Mouse (Mus musculus): ENCODE data around the gene Vmn1r209. TPM values are rescaled to one million over a fixed set of nuclear protein-coding genes. Genes with fewer than 3 reads are reported as not detected.
"Not testable (repeated sequence)": the region's sequence is repeated elsewhere in the genome, so short reads cannot be mapped to it uniquely, and the experiment has no call there.

The Vmn1r209 gene
- not detected in 2 replicates for polyA plus RNA-seq (2015; fragmentation: Nextera tagmentation; extraction: Ambion mirVana)

DNA sequence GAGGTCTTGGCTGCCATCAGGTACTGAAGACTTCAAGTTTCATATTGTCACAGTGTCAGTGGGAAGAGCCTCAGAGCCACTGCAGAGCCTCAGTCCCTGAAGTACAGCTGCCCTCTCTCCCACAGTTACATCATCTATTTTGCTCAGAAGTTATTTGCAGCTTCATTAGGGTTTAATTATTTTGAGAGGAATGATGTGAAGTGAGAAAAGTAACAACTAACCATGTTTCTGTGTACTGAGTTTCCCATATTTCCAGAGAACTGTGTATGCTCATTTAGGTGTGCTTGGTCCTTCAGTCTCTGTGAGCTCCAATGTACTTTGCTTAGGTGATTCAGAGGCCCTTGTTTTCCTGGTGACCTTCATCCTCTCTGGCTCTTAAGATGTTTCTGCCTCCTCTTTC lies at the start of gene Vmn1r209:
Gene Vmn1r209, minus strand, starts transcription at position 101 of the 400 bp plus-strand sequence.
- not testable (repeated sequence) for H3K27me3 ChIP-seq; H3K9ac ChIP-seq (replicated peaks); H3K4me1 ChIP-seq; H3K4me2 ChIP-seq (replicated peaks); H3K9me3 ChIP-seq; H3K4me3 ChIP-seq; H3K36me3 ChIP-seq; H3K27ac ChIP-seq (replicated peaks); ATAC-seq (replicated peaks)

- Histone ChIP-seq H3K9me3 (no peaks in the 10 kb centered on the region), H3K4me3 (no peak within 1 kb of the TSS), H3K36me3 (no peaks in the 10 kb centered on the region), H3K4me1 (no peaks in the 10 kb centered on the region), H3K27me3 (no peaks in the 10 kb centered on the region), H3K4me2 (replicated peaks) (no peak within 1 kb of the TSS), H3K9ac (replicated peaks) (no peak within 1 kb of the TSS), H3K27ac (replicated peaks) (no peak within 1 kb of the TSS)
- no peak for ATAC-seq (replicated peaks)
- WGBS: 97% methylated on average over 1 of the region's 1 CpGs
These were observed 48.0 kb upstream of the Vmn1r209 start, which contains the start of gene Vmn1r211 for GRCm38 (mm10) chr13:22857461-22857860. TSS of gene Vmn1r211 (minus strand) at chr13:22857561.

DNA sequence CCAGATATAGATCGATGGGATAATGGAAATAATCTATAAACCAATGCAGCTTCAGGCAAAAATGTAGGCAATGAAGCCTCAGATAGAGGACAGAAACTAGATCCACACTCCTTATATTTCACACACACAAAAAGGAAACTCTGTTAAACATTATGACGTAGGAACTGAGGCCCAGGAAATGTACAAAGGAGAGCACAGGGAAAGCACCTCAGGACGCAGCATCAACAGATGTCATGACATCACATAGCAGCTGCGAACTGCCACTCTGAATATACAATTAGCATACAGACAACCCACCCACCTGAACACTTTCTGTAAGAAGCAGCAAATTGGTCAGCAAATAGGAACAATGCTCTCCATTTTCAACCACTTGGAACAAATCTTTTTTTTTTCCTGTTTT lies 45.3 kb upstream of the Vmn1r209 start:
- no peaks in the 10 kb centered on the region for H3K36me3 ChIP-seq
- no peak overlapping the region for H3K4me3 ChIP-seq
- H3K9ac ChIP-seq (replicated peaks): no peak overlapping the region
- no peaks in the 10 kb centered on the region for H3K4me1 ChIP-seq
- H3K27me3 ChIP-seq: no peaks in the 10 kb centered on the region
- no peaks in the 10 kb centered on the region for H3K9me3 ChIP-seq
- no peak overlapping the region for H3K4me2 ChIP-seq (replicated peaks)
- no peak overlapping the region for H3K27ac ChIP-seq (replicated peaks)
- whole genome bisulfite sequencing: 58% methylated on average over 4 of the region's 4 CpGs
- no peak for ATAC-seq (replicated peaks)

DNA sequence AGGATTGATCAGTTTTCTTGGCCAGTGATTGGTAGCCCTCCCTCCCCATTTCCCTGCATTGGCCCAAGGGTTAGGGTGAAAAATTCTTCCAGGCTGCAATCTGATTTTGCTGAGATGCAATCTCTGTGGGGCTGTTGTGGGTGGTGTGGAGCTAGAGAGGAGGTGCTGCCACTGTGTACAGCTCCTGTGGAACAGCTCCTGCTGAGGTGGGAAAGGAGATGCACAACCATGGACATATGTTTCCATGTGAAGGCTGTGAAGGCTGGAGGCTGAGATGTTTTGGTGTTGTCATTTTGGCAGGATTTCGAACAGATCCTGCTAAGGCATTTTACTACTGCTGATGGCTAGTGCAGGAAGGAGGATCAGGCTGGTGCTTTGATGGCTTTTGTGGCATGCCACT lies 37.3 kb upstream of the Vmn1r209 start:
- no peaks in the 10 kb centered on the region for H3K36me3 ChIP-seq
- no peak for ATAC-seq (replicated peaks)
- 74% methylated on average over 1 of the region's 1 CpGs for WGBS
- no peak overlapping the region for H3K4me3 ChIP-seq
- no peaks in the 10 kb centered on the region for H3K27me3 ChIP-seq
- H3K27ac ChIP-seq (replicated peaks): no peak overlapping the region
- no peaks in the 10 kb centered on the region for H3K9me3 ChIP-seq
- no peaks in the 10 kb centered on the region for H3K4me1 ChIP-seq
- H3K4me2 ChIP-seq (replicated peaks): no peak overlapping the region
- H3K9ac ChIP-seq (replicated peaks): no peak overlapping the region

DNA sequence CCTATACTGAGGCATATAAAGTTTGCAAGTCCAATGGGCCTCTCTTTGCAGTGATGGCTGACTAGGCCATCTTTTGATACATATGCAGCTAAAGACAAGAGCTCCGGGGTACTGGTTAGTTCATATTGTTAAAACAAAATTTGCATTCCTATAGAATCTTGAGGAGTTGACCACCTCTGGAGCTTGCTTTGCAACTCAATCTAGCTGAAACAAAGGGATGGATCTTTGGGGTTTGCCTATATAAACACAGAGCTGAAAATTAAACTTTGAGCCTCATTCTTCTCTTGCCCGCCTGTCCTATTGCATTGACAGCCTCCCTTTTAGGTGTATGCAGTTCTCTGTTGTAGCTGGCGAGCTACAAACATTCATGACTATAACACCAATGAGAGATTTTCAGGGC lies 34.8 kb upstream of the Vmn1r209 start:
- not testable (repeated sequence) for ATAC-seq (replicated peaks); H3K4me2 ChIP-seq (replicated peaks); H3K27me3 ChIP-seq; H3K4me1 ChIP-seq; H3K36me3 ChIP-seq; H3K9me3 ChIP-seq; H3K4me3 ChIP-seq; H3K27ac ChIP-seq (replicated peaks); H3K9ac ChIP-seq (replicated peaks)
- WGBS: 43% methylated on average over 3 of the region's 3 CpGs

- Histone ChIP-seq H3K27me3 (no peaks in the 10 kb centered on the region), H3K4me1 (no peaks in the 10 kb centered on the region), H3K9me3 (no peaks in the 10 kb centered on the region), H3K4me3 (no peak within 1 kb of the TSS), H3K36me3 (no peaks in the 10 kb centered on the region), H3K27ac (replicated peaks) (no peak within 1 kb of the TSS), H3K9ac (replicated peaks) (no peak within 1 kb of the TSS), H3K4me2 (replicated peaks) (no peak within 1 kb of the TSS)
- ATAC-seq (replicated peaks): no peak
- 59% methylated on average over 4 of the region's 4 CpGs for WGBS
These were observed 21.8 kb upstream of the Vmn1r209 start, which contains the start of gene Vmn1r210 for GRCm38 (mm10) chr13:22831248-22831647. TSS of gene Vmn1r210 (minus strand) at chr13:22831348.

- not testable (repeated sequence) for H3K4me1 ChIP-seq; ATAC-seq (replicated peaks); H3K27me3 ChIP-seq; H3K9ac ChIP-seq (replicated peaks); H3K9me3 ChIP-seq; H3K4me3 ChIP-seq; H3K4me2 ChIP-seq (replicated peaks); H3K27ac ChIP-seq (replicated peaks); H3K36me3 ChIP-seq
- 37% methylated on average over 7 of the region's 7 CpGs for WGBS
These were observed 19.9 kb upstream of the Vmn1r209 start for GRCm38 (mm10) chr13:22829395-22829794.

DNA sequence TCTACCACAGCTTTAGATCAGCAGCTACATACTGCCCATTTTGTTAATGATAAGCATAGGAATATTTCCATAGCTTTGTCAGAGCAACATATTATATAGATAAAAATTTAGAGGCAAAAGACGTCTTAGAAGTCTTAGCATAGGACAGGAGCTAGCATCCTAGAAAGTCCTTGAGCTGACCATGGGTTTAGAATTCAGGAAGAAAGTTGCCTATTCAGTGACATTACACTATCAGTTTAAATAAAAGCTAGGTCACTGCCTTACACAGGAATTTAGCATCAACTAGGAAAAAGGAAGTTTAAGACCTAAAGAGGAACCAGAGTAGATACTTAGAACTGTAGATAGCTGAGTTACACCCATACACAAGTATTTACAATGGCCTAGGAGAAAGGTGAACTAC lies 12.1 kb upstream of the Vmn1r209 start:
- not testable (repeated sequence) for H3K27me3 ChIP-seq; H3K9ac ChIP-seq (replicated peaks); H3K27ac ChIP-seq (replicated peaks); H3K9me3 ChIP-seq; H3K4me3 ChIP-seq; H3K36me3 ChIP-seq; H3K4me2 ChIP-seq (replicated peaks); H3K4me1 ChIP-seq; ATAC-seq (replicated peaks)
- WGBS: 89% methylated on average over 1 of the region's 1 CpGs

DNA sequence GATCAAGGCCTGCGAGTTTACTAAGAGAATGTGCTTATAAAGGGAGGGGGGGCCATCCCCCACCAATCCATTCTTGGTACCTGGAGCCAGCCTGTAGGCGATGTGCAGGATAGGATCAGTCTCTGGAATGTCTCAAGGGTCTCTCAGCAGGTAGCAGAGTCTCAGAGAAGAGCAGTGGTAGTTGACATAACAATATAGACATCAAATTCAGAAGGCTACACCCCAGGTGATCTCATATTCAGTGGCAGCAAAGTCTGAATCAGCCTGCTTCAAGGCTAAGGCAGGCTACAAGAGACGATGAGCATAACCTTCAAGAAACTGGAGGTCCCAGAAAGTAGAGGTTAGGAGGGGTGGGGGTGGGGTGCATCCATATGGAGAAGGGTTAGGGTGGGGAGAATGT lies 21.4 kb downstream of the Vmn1r209 start:
- H3K36me3 ChIP-seq; H3K27ac ChIP-seq (replicated peaks); H3K9ac ChIP-seq (replicated peaks); H3K4me1 ChIP-seq; H3K4me2 ChIP-seq (replicated peaks); H3K9me3 ChIP-seq; H3K27me3 ChIP-seq; H3K4me3 ChIP-seq; ATAC-seq (replicated peaks): not testable (repeated sequence)
- 88% methylated on average over 3 of the region's 3 CpGs for WGBS

- H3K4me3 ChIP-seq; H3K4me2 ChIP-seq (replicated peaks); H3K36me3 ChIP-seq; H3K9me3 ChIP-seq; H3K4me1 ChIP-seq; H3K27ac ChIP-seq (replicated peaks); ATAC-seq (replicated peaks); H3K9ac ChIP-seq (replicated peaks); H3K27me3 ChIP-seq: not testable (repeated sequence)
These were observed 25.3 kb downstream of the Vmn1r209 start for GRCm38 (mm10) chr13:22784159-22784558.

DNA sequence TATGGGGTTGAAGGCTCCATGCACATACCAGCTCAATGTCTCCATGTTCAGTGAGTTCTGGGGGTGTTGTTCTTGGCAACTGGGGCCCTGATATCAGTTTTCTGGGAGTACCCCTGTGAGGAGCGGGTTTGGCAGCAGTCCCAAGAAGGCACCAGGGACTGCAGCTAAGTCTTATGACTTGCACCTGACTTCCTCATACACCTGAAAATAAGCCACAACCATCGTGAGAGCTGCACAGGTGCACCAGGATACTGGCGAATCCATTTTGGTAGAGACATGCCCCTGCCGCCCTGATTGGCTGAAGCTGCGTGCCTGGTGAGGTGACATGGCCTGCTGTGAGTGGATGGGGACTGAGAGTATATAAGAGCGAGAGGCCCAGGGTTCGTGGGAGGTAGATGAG lies 32.2 kb downstream of the Vmn1r209 start, which contains the start of gene Vmn1r208:
Gene Vmn1r208, minus strand, starts transcription at position 101 of the 400 bp plus-strand sequence.
- H3K4me3 ChIP-seq; H3K9me3 ChIP-seq; H3K27ac ChIP-seq (replicated peaks); H3K9ac ChIP-seq (replicated peaks); H3K4me2 ChIP-seq (replicated peaks); ATAC-seq (replicated peaks); H3K4me1 ChIP-seq; H3K36me3 ChIP-seq; H3K27me3 ChIP-seq: not testable (repeated sequence)
- WGBS: no CpG with 5 or more reads among the region's 7 CpGs

GRCm38 (mm10) chr13:22771592-22771991 lies 37.9 kb downstream of the Vmn1r209 start:
- H3K27ac ChIP-seq (replicated peaks); H3K9ac ChIP-seq (replicated peaks); H3K9me3 ChIP-seq; H3K4me3 ChIP-seq; H3K4me1 ChIP-seq; H3K4me2 ChIP-seq (replicated peaks); ATAC-seq (replicated peaks); H3K27me3 ChIP-seq; H3K36me3 ChIP-seq: not testable (repeated sequence)
- 73% methylated on average over 2 of the region's 2 CpGs for WGBS
